Mouse (Mus musculus) neural tube, embryonic 12.5 days (tissue): ENCODE results near the gene Adcy9. TPM values are rescaled to one million over a fixed set of nuclear protein-coding genes. Genes with fewer than 3 reads are reported as not detected.
A peak's percentile ranks its signal among the peaks of the same experiment; 100 is the strongest.
"Not testable (repeated sequence)": the region's sequence is repeated elsewhere in the genome, so short reads cannot be mapped to it uniquely, and the experiment has no call there.

ENCODE experiments used
- ATAC-seq: fragments of 200-750 bp; cut with Nextera tagmentation; 2 replicates; pipeline ENCODE4 v1.8.0; 2017; ENCODE audit warnings: low read depth, mild to moderate bottlenecking, moderate TSS enrichment, moderate library complexity; ENCODE audit not compliant: low FRiP score
- H3K27ac ChIP-seq: fragments of 300-500 bp; sonication (generic); 2 replicates; pipeline ENCODE4 v1.5.1; 2016
- H3K27me3 ChIP-seq: fragments of 300-500 bp; sonication (generic); replicated peaks from 2 replicates; pipeline ENCODE4 v1.6.1; 2016; ENCODE audit warnings: mild to moderate bottlenecking
- H3K36me3 ChIP-seq: fragments of 300-500 bp; sonication (generic); 2 replicates; pipeline ENCODE4 v1.6.1; 2016; ENCODE audit warnings: mild to moderate bottlenecking
- H3K4me1 ChIP-seq: fragments of 300-500 bp; sonication (generic); 2 replicates; pipeline ENCODE4 v1.6.1; 2016
- H3K4me2 ChIP-seq: fragments of 300-500 bp; sonication (generic); replicated peaks from 2 replicates; pipeline ENCODE4 v1.6.1; 2016; ENCODE audit warnings: mild to moderate bottlenecking
- H3K4me3 ChIP-seq: fragments of 300-500 bp; sonication (generic); 2 replicates; pipeline ENCODE4 v1.5.1; 2016
- H3K9ac ChIP-seq: fragments of 300-500 bp; sonication (generic); 2 replicates; pipeline ENCODE4 v1.6.1; 2016; ENCODE audit warnings: mild to moderate bottlenecking
- H3K9me3 ChIP-seq: fragments of 300-500 bp; sonication (generic); 2 replicates; pipeline ENCODE4 v1.6.1; 2016; ENCODE audit warnings: mild to moderate bottlenecking
- WGBS: fragments of 180-500 bp; shearing (Covaris S2); methylation state at CpG from one replicate; pipeline ENCODE4 v1.1.7; 2016; 5-methylcytosine and 5-hydroxymethylcytosine counted together
- polyA plus RNA-seq: library from polyadenylated mRNA; unstranded; fragments of >200 nt; fragmentation: Nextera tagmentation; extraction: Ambion mirVana; gene quantifications from 2 replicates; pipeline ENCODE4 v1.2.1, GENCODE M21; 2016

Gene Adcy9
- polyA plus RNA-seq, 1 experiment from 2014 or later = 3.0 TPM

GRCm38 (mm10) chr16:4270911-4271310, 149.4 kb downstream of the Adcy9 start:
- no peak overlapping the region for H3K4me2 ChIP-seq
- H3K4me3 ChIP-seq = no peak overlapping the region
- no peak for ATAC-seq
- H3K27ac ChIP-seq = no peak overlapping the region
- 0 out of 2 replicates have a peak, but pooled peaks cover 8% of the 10 kb centered on the region for H3K4me1 ChIP-seq
- no peak overlapping the region for H3K9ac ChIP-seq
- no peaks in the 10 kb centered on the region for H3K9me3 ChIP-seq
- no peaks in the 10 kb centered on the region for H3K27me3 ChIP-seq
- no peaks in the 10 kb centered on the region for H3K36me3 ChIP-seq
- 39% methylated on average over 1 of the region's 1 CpGs for WGBS

DNA sequence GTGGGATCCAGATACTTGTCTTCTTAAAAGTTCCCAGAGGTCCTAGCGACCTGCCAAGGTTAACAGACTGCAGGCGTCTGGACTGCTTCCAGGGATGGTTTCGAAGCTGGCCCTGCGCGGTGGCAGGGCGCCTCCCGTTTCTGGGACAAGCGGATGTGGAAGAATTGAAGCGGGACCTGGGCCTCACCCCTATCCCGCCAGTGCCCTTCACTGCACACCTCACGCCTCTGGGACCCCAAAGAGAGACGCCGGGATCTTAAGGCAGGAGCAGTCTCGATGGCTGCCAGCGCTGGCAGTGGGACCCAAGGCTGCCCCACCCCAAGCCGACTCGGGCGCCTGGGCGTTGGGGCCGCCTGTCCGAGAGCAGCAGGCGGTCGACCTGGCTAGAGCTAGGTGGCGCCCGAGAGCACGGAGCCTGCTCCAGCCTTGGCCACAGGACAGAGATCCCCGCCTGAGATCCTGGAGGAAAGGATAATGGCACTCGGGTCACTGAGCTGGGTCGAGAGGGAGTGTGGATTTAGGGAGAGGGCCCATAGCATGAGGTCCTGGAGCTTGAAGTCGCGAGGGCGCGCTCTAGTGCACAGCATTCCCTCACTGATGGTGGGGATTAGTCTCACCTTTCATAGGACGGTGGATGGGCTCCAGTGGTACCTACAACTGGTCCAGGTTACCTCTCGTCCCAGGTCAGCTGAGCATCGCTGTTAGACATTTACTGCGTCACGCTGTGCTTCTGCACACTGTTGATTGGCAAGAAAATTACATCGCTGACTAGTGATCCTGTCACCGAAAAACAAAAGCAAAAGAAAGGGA, 152.2 kb downstream of the Adcy9 start:
- 7% methylated on average over 40 of the region's 40 CpGs for WGBS
- no peak overlapping the region for H3K27ac ChIP-seq
- peak; percentile 90 for ATAC-seq

DNA sequence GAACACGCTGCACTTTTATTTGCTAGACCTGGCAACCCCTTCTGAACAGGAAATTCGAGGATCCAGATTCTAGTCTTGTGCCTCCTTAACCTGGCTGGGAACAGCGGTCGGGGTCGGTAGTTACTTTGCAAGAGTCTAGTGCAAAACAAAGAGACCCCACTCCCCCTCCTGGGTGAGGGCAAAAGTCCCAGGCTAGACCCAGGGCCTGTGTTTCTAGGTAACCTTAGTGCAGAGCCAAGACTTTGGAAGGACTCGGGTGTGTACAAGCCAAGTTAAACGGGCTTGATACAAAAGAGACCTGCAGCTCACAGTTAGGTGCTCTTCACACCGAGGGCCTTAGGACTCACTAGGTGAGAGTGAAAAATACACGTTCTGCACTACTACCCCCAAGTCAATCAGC, 152.8 kb downstream of the Adcy9 start:
- no peak overlapping the region for H3K27ac ChIP-seq
- H3K9ac ChIP-seq = no peak overlapping the region; the same call in 1 of the 2 replicates
- H3K4me3 ChIP-seq = peak overlapping the region; percentile 36; the same call in 1 of the 2 replicates
- H3K27me3 ChIP-seq = no peaks in the 10 kb centered on the region
- 62% methylated on average over 9 of the region's 9 CpGs for WGBS
- H3K4me2 ChIP-seq = peak overlapping the region; percentile 77
- 0 out of 2 replicates have a peak, but pooled peaks cover 5% of the 10 kb centered on the region for H3K4me1 ChIP-seq
- no peaks in the 10 kb centered on the region for H3K9me3 ChIP-seq
- ATAC-seq = peak; percentile 33; the same call in 1 of the 2 replicates
- H3K36me3 ChIP-seq = no peaks in the 10 kb centered on the region

More for the DNA sequence above, 152.2 kb downstream of the Adcy9 start:
- Histone ChIP-seq H3K4me3 (peak overlapping the region; percentile 36), H3K36me3 (no peaks in the 10 kb centered on the region), H3K9ac (peak overlapping the region; percentile 56), H3K9me3 (no peaks in the 10 kb centered on the region), H3K4me2 (peak overlapping the region; percentile 77), H3K4me1 (0 out of 2 replicates have a peak, but pooled peaks cover 5% of the 10 kb centered on the region), H3K27me3 (no peaks in the 10 kb centered on the region)

GRCm38 (mm10) chr16:4265351-4265750, 154.9 kb downstream of the Adcy9 start:
- no peak overlapping the region for H3K27ac ChIP-seq
- WGBS = 66% methylated on average over 5 of the region's 5 CpGs
- ATAC-seq = no peak
- H3K4me3 ChIP-seq = no peak overlapping the region
- no peaks in the 10 kb centered on the region for H3K36me3 ChIP-seq
- no peak overlapping the region for H3K9ac ChIP-seq
- H3K27me3 ChIP-seq = no peaks in the 10 kb centered on the region
- H3K4me2 ChIP-seq = no peak overlapping the region
- no peaks in the 10 kb centered on the region for H3K9me3 ChIP-seq
- H3K4me1 ChIP-seq = 0 out of 2 replicates have a peak, but pooled peaks cover 5% of the 10 kb centered on the region

GRCm38 (mm10) chr16:4263486-4263885, 156.8 kb downstream of the Adcy9 start:
- H3K9ac ChIP-seq = no peak overlapping the region
- no peaks in the 10 kb centered on the region for H3K36me3 ChIP-seq
- no peaks in the 10 kb centered on the region for H3K27me3 ChIP-seq
- no peak overlapping the region for H3K4me3 ChIP-seq
- 0 out of 2 replicates have a peak, but pooled peaks cover 5% of the 10 kb centered on the region for H3K4me1 ChIP-seq
- H3K4me2 ChIP-seq = no peak overlapping the region
- no peaks in the 10 kb centered on the region for H3K9me3 ChIP-seq
- ATAC-seq = no peak
- no peak overlapping the region for H3K27ac ChIP-seq
- WGBS = 84% methylated on average over 3 of the region's 3 CpGs

- ATAC-seq = no peak
These were observed 162.8 kb downstream of the Adcy9 start for GRCm38 (mm10) chr16:4257546-4257945.

GRCm38 (mm10) chr16:4248791-4249190, 171.5 kb downstream of the Adcy9 start:
- 91% methylated on average over 3 of the region's 3 CpGs for whole genome bisulfite sequencing
- Histone ChIP-seq H3K9me3 (peaks cover 10% of the 10 kb centered on the region; the same call in 1 of the 2 replicates), H3K27me3 (no peaks in the 10 kb centered on the region), H3K27ac (no peak overlapping the region), H3K4me3 (no peak overlapping the region), H3K4me2 (no peak overlapping the region), H3K4me1 (no peaks in the 10 kb centered on the region), H3K9ac (no peak overlapping the region), H3K36me3 (no peaks in the 10 kb centered on the region)
- ATAC-seq = no peak

More at GRCm38 (mm10) chr16:4257546-4257945, 162.8 kb downstream of the Adcy9 start:
- no peak overlapping the region for H3K4me2 ChIP-seq
- H3K9ac ChIP-seq = no peak overlapping the region
- no peak overlapping the region for H3K27ac ChIP-seq
- no peaks in the 10 kb centered on the region for H3K9me3 ChIP-seq
- no peak overlapping the region for H3K4me3 ChIP-seq
- H3K36me3 ChIP-seq = no peaks in the 10 kb centered on the region
- 94% methylated on average over 2 of the region's 2 CpGs for WGBS
- no peaks in the 10 kb centered on the region for H3K4me1 ChIP-seq
- no peaks in the 10 kb centered on the region for H3K27me3 ChIP-seq

GRCm38 (mm10) chr16:4245241-4245640, 175.1 kb downstream of the Adcy9 start:
- not testable (repeated sequence) for H3K9me3 ChIP-seq, H3K27me3 ChIP-seq, H3K4me3 ChIP-seq, H3K36me3 ChIP-seq, H3K9ac ChIP-seq, H3K4me1 ChIP-seq, ATAC-seq, H3K4me2 ChIP-seq, H3K27ac ChIP-seq
- WGBS = 90% methylated on average over 1 of the region's 1 CpGs

Other genes starting within 250 kb of the Adcy9 start
- 38.4 and 39.5 TPM in 2 replicates for gene Crebbp, start 206.5 kb downstream of the Adcy9 start, polyA plus RNA-seq
- 30.2 and 33.2 TPM in 2 replicates for gene Srl, start 121.3 kb upstream of the Adcy9 start, polyA plus RNA-seq
- 13.5 and 14.2 TPM in 2 replicates for gene Tfap4, start 139.4 kb upstream of the Adcy9 start, polyA plus RNA-seq
- 36.5 and 36.7 TPM in 2 replicates for gene Glis2, start 174.2 kb upstream of the Adcy9 start, polyA plus RNA-seq
- gene Pam16, start 204.5 kb upstream of the Adcy9 start, polyA plus RNA-seq = 121 and 143 TPM in 2 replicates
- 10.9 and 11.3 TPM in 2 replicates for gene Vasn, start 219.4 kb upstream of the Adcy9 start, polyA plus RNA-seq
- 51.5 and 56.4 TPM in 2 replicates for gene Dnaja3, start 219.5 kb upstream of the Adcy9 start, polyA plus RNA-seq